Mouse (Mus musculus): Measurements from ENCODE around the gene Ank2. TPM values are rescaled to one million over a fixed set of nuclear protein-coding genes. Genes with fewer than 3 reads are reported as not detected.

The Ank2 gene
- polyA plus RNA-seq, 1 experiment from 2014 or later: 131 TPM

GRCm38 (mm10) chr3:127367450-127367849 is 131.7 kb downstream of the Ank2 start:
- Histone ChIP-seq H3K9ac (no peak overlapping the region), H3K4me2 (replicated peaks) (no peak overlapping the region), H3K27me3 (no peaks in the 10 kb centered on the region), H3K27ac (no peak overlapping the region), H3K9me3 (replicated peaks) (no peaks in the 10 kb centered on the region), H3K4me3 (no peak overlapping the region), H3K36me3 (no peaks in the 10 kb centered on the region), H3K4me1 (no peaks in the 10 kb centered on the region)
- no peak for ATAC-seq (ENCODE audit: low FRiP score)
- 85% methylated on average over 4 of the region's 4 CpGs for WGBS

GRCm38 (mm10) chr3:127363512-127363911 is 135.6 kb downstream of the Ank2 start:
- no peaks in the 10 kb centered on the region for H3K4me1 ChIP-seq
- no peak for ATAC-seq (ENCODE audit: low FRiP score)
- 87% methylated on average over 15 of the region's 15 CpGs for WGBS
- H3K4me2 ChIP-seq (replicated peaks): no peak overlapping the region
- H3K36me3 ChIP-seq: no peaks in the 10 kb centered on the region
- H3K9ac ChIP-seq: no peak overlapping the region
- no peak overlapping the region for H3K4me3 ChIP-seq
- H3K9me3 ChIP-seq (replicated peaks): no peaks in the 10 kb centered on the region
- H3K27me3 ChIP-seq: no peaks in the 10 kb centered on the region
- H3K27ac ChIP-seq: no peak overlapping the region

GRCm38 (mm10) chr3:127362611-127363393 is 136.3 kb downstream of the Ank2 start:
- Histone ChIP-seq H3K4me3 (no peak overlapping the region), H3K36me3 (no peaks in the 10 kb centered on the region), H3K4me2 (replicated peaks) (no peak overlapping the region), H3K9ac (no peak overlapping the region), H3K27ac (no peak overlapping the region), H3K27me3 (no peaks in the 10 kb centered on the region), H3K4me1 (no peaks in the 10 kb centered on the region), H3K9me3 (replicated peaks) (no peaks in the 10 kb centered on the region)
- WGBS: 90% methylated on average over 9 of the region's 9 CpGs
- no peak for ATAC-seq (ENCODE audit: low FRiP score)

GRCm38 (mm10) chr3:127361846-127362245 is 137.3 kb downstream of the Ank2 start:
- WGBS: 76% methylated on average over 8 of the region's 8 CpGs
- peak overlapping the region; percentile 44; the same call in 1 of the 2 replicates for H3K27ac ChIP-seq
- no peak for ATAC-seq (ENCODE audit: low FRiP score)

GRCm38 (mm10) chr3:127361384-127361783 is 137.8 kb downstream of the Ank2 start:
- Histone ChIP-seq H3K27ac (no peak overlapping the region), H3K9ac (no peak overlapping the region), H3K4me3 (no peak overlapping the region), H3K9me3 (replicated peaks) (no peaks in the 10 kb centered on the region), H3K4me1 (no peaks in the 10 kb centered on the region), H3K27me3 (no peaks in the 10 kb centered on the region), H3K4me2 (replicated peaks) (no peak overlapping the region), H3K36me3 (no peaks in the 10 kb centered on the region)
- ATAC-seq (ENCODE audit: low FRiP score): no peak
- WGBS: 39% methylated on average over 5 of the region's 5 CpGs

More at GRCm38 (mm10) chr3:127361846-127362245, 137.3 kb downstream of the Ank2 start:
- H3K4me1 ChIP-seq: no peaks in the 10 kb centered on the region
- no peaks in the 10 kb centered on the region for H3K9me3 ChIP-seq (replicated peaks)
- no peak overlapping the region for H3K9ac ChIP-seq
- no peak overlapping the region for H3K4me2 ChIP-seq (replicated peaks)
- H3K36me3 ChIP-seq: no peaks in the 10 kb centered on the region
- H3K27me3 ChIP-seq: no peaks in the 10 kb centered on the region
- no peak overlapping the region for H3K4me3 ChIP-seq

GRCm38 (mm10) chr3:127355252-127355651 is 143.9 kb downstream of the Ank2 start:
- H3K27ac ChIP-seq: no peak overlapping the region
- 44% methylated on average over 5 of the region's 5 CpGs for WGBS
- no peaks in the 10 kb centered on the region for H3K4me1 ChIP-seq

GRCm38 (mm10) chr3:127350602-127351362 is 148.4 kb downstream of the Ank2 start:
- H3K9ac ChIP-seq: no peak overlapping the region
- WGBS: 85% methylated on average over 9 of the region's 9 CpGs

More at GRCm38 (mm10) chr3:127355252-127355651, 143.9 kb downstream of the Ank2 start:
- no peak for ATAC-seq (ENCODE audit: low FRiP score)
- Histone ChIP-seq H3K36me3 (no peaks in the 10 kb centered on the region), H3K27me3 (no peaks in the 10 kb centered on the region), H3K9me3 (replicated peaks) (no peaks in the 10 kb centered on the region), H3K4me3 (no peak overlapping the region), H3K4me2 (replicated peaks) (no peak overlapping the region), H3K9ac (no peak overlapping the region)

GRCm38 (mm10) chr3:127348926-127349325 is 150.2 kb downstream of the Ank2 start:
- Histone ChIP-seq H3K27me3 (no peaks in the 10 kb centered on the region), H3K4me3 (no peak overlapping the region), H3K4me2 (replicated peaks) (no peak overlapping the region), H3K9me3 (replicated peaks) (peaks cover 4% of the 10 kb centered on the region; the same call in 1 of the 2 replicates), H3K4me1 (no peaks in the 10 kb centered on the region), H3K36me3 (no peaks in the 10 kb centered on the region), H3K27ac (no peak overlapping the region), H3K9ac (no peak overlapping the region)
- WGBS: 73% methylated on average over 7 of the region's 7 CpGs
- no peak for ATAC-seq (ENCODE audit: low FRiP score)

More at GRCm38 (mm10) chr3:127350602-127351362, 148.4 kb downstream of the Ank2 start:
- Histone ChIP-seq H3K27ac (no peak overlapping the region), H3K27me3 (no peaks in the 10 kb centered on the region), H3K36me3 (no peaks in the 10 kb centered on the region), H3K4me3 (no peak overlapping the region), H3K4me2 (replicated peaks) (no peak overlapping the region), H3K9me3 (replicated peaks) (peaks cover 4% of the 10 kb centered on the region; the same call in 1 of the 2 replicates), H3K4me1 (no peaks in the 10 kb centered on the region)
- no peak for ATAC-seq (ENCODE audit: low FRiP score)

GRCm38 (mm10) chr3:127345860-127346459 is 153.2 kb downstream of the Ank2 start:
- ATAC-seq (ENCODE audit: low FRiP score): no peak
- Histone ChIP-seq H3K27me3 (no peaks in the 10 kb centered on the region), H3K4me3 (no peak overlapping the region), H3K9me3 (replicated peaks) (peaks cover 4% of the 10 kb centered on the region; the same call in 1 of the 2 replicates), H3K36me3 (no peaks in the 10 kb centered on the region), H3K27ac (no peak overlapping the region), H3K9ac (no peak overlapping the region), H3K4me2 (replicated peaks) (no peak overlapping the region), H3K4me1 (no peaks in the 10 kb centered on the region)
- 65% methylated on average over 8 of the region's 8 CpGs for WGBS

- Histone ChIP-seq H3K36me3 (no peaks in the 10 kb centered on the region), H3K4me2 (replicated peaks) (no peak overlapping the region), H3K27me3 (no peaks in the 10 kb centered on the region), H3K27ac (no peak overlapping the region), H3K4me1 (no peaks in the 10 kb centered on the region), H3K9me3 (replicated peaks) (no peaks in the 10 kb centered on the region), H3K9ac (no peak overlapping the region), H3K4me3 (no peak overlapping the region)
- no peak for ATAC-seq (ENCODE audit: low FRiP score)
- 87% methylated on average over 2 of the region's 2 CpGs for WGBS
These were observed 157.8 kb downstream of the Ank2 start for GRCm38 (mm10) chr3:127341300-127341699.

GRCm38 (mm10) chr3:127334876-127335275 is 164.3 kb downstream of the Ank2 start:
- Histone ChIP-seq H3K27me3 (no peaks in the 10 kb centered on the region), H3K4me1 (no peaks in the 10 kb centered on the region)
- ATAC-seq (ENCODE audit: low FRiP score): no peak

GRCm38 (mm10) chr3:127331562-127331961 is 167.6 kb downstream of the Ank2 start:
- Histone ChIP-seq H3K27me3 (no peaks in the 10 kb centered on the region), H3K9me3 (replicated peaks) (no peaks in the 10 kb centered on the region), H3K9ac (no peak overlapping the region), H3K4me3 (no peak overlapping the region), H3K36me3 (no peaks in the 10 kb centered on the region), H3K4me1 (no peaks in the 10 kb centered on the region), H3K4me2 (replicated peaks) (no peak overlapping the region), H3K27ac (no peak overlapping the region)
- ATAC-seq (ENCODE audit: low FRiP score): no peak
- WGBS: 94% methylated on average over 6 of the region's 6 CpGs

More at GRCm38 (mm10) chr3:127334876-127335275, 164.3 kb downstream of the Ank2 start:
- no peaks in the 10 kb centered on the region for H3K9me3 ChIP-seq (replicated peaks)
- H3K4me3 ChIP-seq: no peak overlapping the region
- no peaks in the 10 kb centered on the region for H3K36me3 ChIP-seq
- H3K4me2 ChIP-seq (replicated peaks): no peak overlapping the region
- no peak overlapping the region for H3K27ac ChIP-seq
- H3K9ac ChIP-seq: no peak overlapping the region
- WGBS: 92% methylated on average over 6 of the region's 6 CpGs

Data from hindbrain, embryonic 12.5 days (tissue).